Mouse (Mus musculus) olfactory bulb, adult 2 months (tissue): ENCODE data around the gene 4930579F01Rik.

Source experiments
- CTCF ChIP-seq: fragments of 200-500 bp; IDR thresholded peaks from 2 replicates; pipeline ENCODE4 v1.5.1; 2012; ENCODE audit warnings: low read depth, mild to moderate bottlenecking, low read length, moderate library complexity; ENCODE audit not compliant: insufficient read depth
- POLR2A ChIP-seq: fragments of 200-500 bp; IDR thresholded peaks from 2 replicates; pipeline ENCODE4 v1.6.1; 2012; ENCODE audit warnings: mild to moderate bottlenecking, low read depth, low read length, moderate library complexity; ENCODE audit not compliant: insufficient read depth

DNA sequence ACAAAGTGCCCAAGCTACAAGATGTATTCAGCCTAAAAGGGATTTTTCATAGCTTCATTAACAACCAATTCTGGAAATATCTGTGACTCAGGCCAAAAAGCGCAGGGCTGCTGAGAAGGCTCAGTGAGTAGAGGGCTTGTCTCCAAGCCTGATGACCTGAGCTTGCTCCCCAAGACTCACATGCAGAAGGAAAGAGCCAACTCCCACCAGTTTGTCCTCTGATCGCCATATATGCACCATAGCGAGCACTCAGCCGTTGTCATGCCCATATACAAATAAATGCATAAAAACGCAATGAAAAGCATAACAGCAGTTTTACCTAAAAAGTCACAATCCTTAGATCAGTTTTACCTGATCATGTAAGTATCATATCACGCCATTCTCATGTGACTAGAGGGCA, 32.9 kb upstream of the 4930579F01Rik start:
- TF ChIP-seq POLR2A (no peak), CTCF (no peak)
